Mouse (Mus musculus) midbrain, postnatal 0 days (tissue): Measurements from ENCODE around the gene Cyp4f39. TPM values are rescaled to one million over a fixed set of nuclear protein-coding genes. Genes with fewer than 3 reads are reported as not detected.
"Not testable (repeated sequence)": the region's sequence is repeated elsewhere in the genome, so short reads cannot be mapped to it uniquely, and the experiment has no call there.

ENCODE experiments used
- ATAC-seq: fragments of 200-750 bp; cut with Nextera tagmentation; 2 replicates; pipeline ENCODE4 v1.8.0; 2017; ENCODE audit warnings: moderate number of reproducible peaks, mild to moderate bottlenecking, moderate TSS enrichment, moderate library complexity; ENCODE audit not compliant: low FRiP score
- DNase-seq: peaks from one replicate; pipeline ENCODE4 v3.0.0-alpha.2; 2015; ENCODE audit warnings: low spot score
- H3K27ac ChIP-seq: fragments of 300-500 bp; sonication (generic); 2 replicates; pipeline ENCODE4 v1.5.1; 2014; ENCODE audit warnings: low read depth, mild to moderate bottlenecking, low read length, mixed read lengths
- H3K27me3 ChIP-seq: fragments of 300-500 bp; sonication (generic); 2 replicates; pipeline ENCODE4 v1.6.1; 2014; ENCODE audit warnings: low read length, control low read depth, mixed read lengths; ENCODE audit not compliant: insufficient read depth
- H3K36me3 ChIP-seq: fragments of 300-500 bp; sonication (generic); 2 replicates; pipeline ENCODE4 v1.6.1; 2014; ENCODE audit warnings: low read length, control low read depth, mixed read lengths; ENCODE audit not compliant: insufficient read depth
- H3K4me1 ChIP-seq: fragments of 300-500 bp; sonication (generic); 2 replicates; pipeline ENCODE4 v1.6.1; 2014; ENCODE audit warnings: mild to moderate bottlenecking, control low read depth, antibody characterized with exemption, low read length, mixed read lengths; ENCODE audit not compliant: insufficient read depth
- H3K4me2 ChIP-seq: fragments of 300-500 bp; sonication (generic); 2 replicates; pipeline ENCODE4 v1.6.1; 2014; ENCODE audit warnings: low read depth, mild to moderate bottlenecking, low read length, mixed read lengths; ENCODE audit not compliant: poor library complexity, severe bottlenecking
- H3K4me3 ChIP-seq: fragments of 300-500 bp; sonication (generic); 2 replicates; pipeline ENCODE4 v1.5.1; 2014; ENCODE audit warnings: low read depth, mild to moderate bottlenecking, low read length, moderate library complexity
- H3K9ac ChIP-seq: fragments of 300-500 bp; sonication (generic); replicated peaks from 2 replicates; pipeline ENCODE4 v1.6.1; 2014; ENCODE audit warnings: mild to moderate bottlenecking, low read length, moderate library complexity, mixed read lengths; ENCODE audit not compliant: poor library complexity, severe bottlenecking
- H3K9me3 ChIP-seq: fragments of 300-500 bp; sonication (generic); 2 replicates; pipeline ENCODE4 v1.6.1; 2016; ENCODE audit warnings: low read length, control low read depth
- CTCF ChIP-seq: IDR thresholded peaks from 2 replicates; pipeline ENCODE4 v1.5.1; 2016; ENCODE audit warnings: antibody characterized with exemption, mild to moderate bottlenecking
- WGBS: fragments of 180-500 bp; shearing (Covaris S2); extraction: QIAGEN DNeasy Blood & Tissue Kit; methylation state at CpG from one replicate; pipeline ENCODE4 v1.1.7; 2014; 5-methylcytosine and 5-hydroxymethylcytosine counted together
- polyA plus RNA-seq: library from polyadenylated mRNA; unstranded; fragments of >200 nt; fragmentation: Nextera tagmentation; extraction: Ambion mirVana; gene quantifications from 2 replicates; pipeline ENCODE4 v1.2.1, GENCODE M21; 2015
- total RNA-seq: library from RNA; depleted of rRNA; stranded (reverse); fragments of >200 nt; gene quantifications from 2 replicates; pipeline ENCODE4 v1.2.3, GENCODE M21; 2014

The Cyp4f39 gene
- total and polyA plus RNA-seq, 2 experiments from 2014 or later, result 1.3 TPM

GRCm38 (mm10) chr17:32492349-32492980, 39.9 kb downstream of the Cyp4f39 start:
- Histone ChIP-seq H3K27me3 (no peaks in the 10 kb centered on the region), H3K4me3 (peak overlapping the region; percentile 24; the same call in 1 of the 2 replicates), H3K27ac (no peak overlapping the region), H3K4me1 (no peaks in the 10 kb centered on the region), H3K9ac (no peak overlapping the region), H3K9me3 (no peaks in the 10 kb centered on the region), H3K36me3 (no peaks in the 10 kb centered on the region), H3K4me2 (peak overlapping the region; percentile 48)
- 0 out of 2 replicates have a peak, but pooled peaks have one; percentile 42 for ATAC-seq
- 9% methylated on average over 30 of the region's 30 CpGs for WGBS
- TF ChIP-seq CTCF, result no peak
- peak; percentile 47 for DNase-seq

DNA sequence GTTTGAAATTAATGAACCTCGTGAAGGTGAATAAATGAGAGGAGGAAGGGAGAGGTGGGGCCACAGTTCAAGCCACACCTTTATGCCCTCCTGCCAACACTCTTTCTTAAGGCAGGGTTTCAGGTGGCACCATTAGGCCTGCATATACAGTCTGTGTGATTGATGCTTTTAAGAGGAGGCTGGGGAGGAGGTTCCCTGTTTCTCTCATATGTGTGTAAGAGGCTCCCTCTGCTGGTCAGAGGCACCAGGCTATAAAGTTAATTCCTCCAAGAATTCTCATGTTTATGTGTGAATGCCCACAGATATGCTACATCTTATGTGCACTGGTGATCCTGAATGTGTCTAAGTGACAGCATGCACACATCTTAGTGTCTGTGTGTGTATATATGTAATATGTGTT, 42.1 kb downstream of the Cyp4f39 start:
- Histone ChIP-seq H3K27me3 (no peaks in the 10 kb centered on the region), H3K36me3 (no peaks in the 10 kb centered on the region), H3K27ac (no peak overlapping the region), H3K4me1 (no peaks in the 10 kb centered on the region), H3K4me3 (no peak overlapping the region), H3K9ac (no peak overlapping the region), H3K4me2 (no peak overlapping the region), H3K9me3 (no peaks in the 10 kb centered on the region)
- TF ChIP-seq CTCF, result peak; percentile 96
- 76% methylated on average over 1 of the region's 1 CpGs for WGBS
- peak; percentile 79 for ATAC-seq
- peak; percentile 90 for DNase-seq

DNA sequence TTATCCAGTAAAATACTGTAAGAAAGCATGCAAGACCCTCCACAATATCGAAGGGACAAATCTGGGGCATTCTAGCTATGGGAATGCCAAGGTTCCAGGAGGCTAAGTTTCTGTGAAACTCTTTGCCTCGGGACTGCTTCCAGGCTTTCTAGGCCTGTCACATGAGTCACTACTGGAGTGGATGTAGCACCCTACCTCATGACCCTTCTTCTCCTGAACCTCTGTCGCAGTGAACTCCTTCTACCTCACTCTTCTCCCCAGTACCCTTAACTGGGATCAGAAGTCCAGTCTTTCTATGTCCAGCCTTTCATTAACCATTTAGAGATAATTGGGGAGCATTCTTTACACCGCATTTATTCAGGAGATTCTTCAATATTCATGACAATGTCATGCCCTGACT, 48.0 kb downstream of the Cyp4f39 start:
- not testable (repeated sequence) for H3K36me3 ChIP-seq, H3K4me1 ChIP-seq, ATAC-seq, H3K9me3 ChIP-seq, H3K9ac ChIP-seq, H3K4me3 ChIP-seq, DNase-seq, H3K4me2 ChIP-seq, H3K27ac ChIP-seq, H3K27me3 ChIP-seq
- 89% methylated on average over 4 of the region's 4 CpGs for WGBS

DNA sequence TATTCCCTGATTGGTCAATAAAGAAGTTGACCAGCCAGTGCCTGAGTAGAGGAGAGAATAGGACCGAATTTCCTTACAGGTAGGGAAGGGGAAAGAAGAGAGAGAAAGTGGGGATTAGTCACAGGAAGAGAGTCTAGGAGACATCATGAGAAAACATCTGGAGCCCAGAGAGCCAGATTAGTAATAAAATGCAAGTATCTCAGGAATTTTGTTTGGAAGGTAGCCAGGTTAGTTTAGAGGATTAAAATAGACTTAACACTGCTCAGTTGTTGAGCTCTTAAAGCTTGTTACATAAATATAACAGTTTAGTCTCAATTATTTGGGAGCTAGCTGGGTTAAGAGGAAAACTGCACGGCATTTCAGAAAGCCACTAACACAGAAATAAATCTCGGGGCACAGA, 48.5 kb downstream of the Cyp4f39 start:
- TF ChIP-seq CTCF, result no peak
- H3K27me3 ChIP-seq, result no peaks in the 10 kb centered on the region
- H3K4me2 ChIP-seq, result no peak overlapping the region
- no peak for DNase-seq
- no peak for ATAC-seq
- H3K9me3 ChIP-seq, result no peaks in the 10 kb centered on the region
- WGBS, result 66% methylated on average over 3 of the region's 3 CpGs
- H3K9ac ChIP-seq, result no peak overlapping the region
- peaks cover 8% of the 10 kb centered on the region; the same call in 1 of the 2 replicates for H3K4me1 ChIP-seq
- H3K27ac ChIP-seq, result no peak overlapping the region
- no peaks in the 10 kb centered on the region for H3K36me3 ChIP-seq
- no peak overlapping the region for H3K4me3 ChIP-seq

GRCm38 (mm10) chr17:32503111-32503510, 50.6 kb downstream of the Cyp4f39 start:
- WGBS, result 71% methylated on average over 2 of the region's 2 CpGs
- no peak overlapping the region for H3K27ac ChIP-seq
- H3K27me3 ChIP-seq, result no peaks in the 10 kb centered on the region
- no peaks in the 10 kb centered on the region for H3K9me3 ChIP-seq
- H3K4me2 ChIP-seq, result no peak overlapping the region
- TF ChIP-seq CTCF, result no peak
- H3K9ac ChIP-seq, result no peak overlapping the region
- no peaks in the 10 kb centered on the region for H3K36me3 ChIP-seq
- ATAC-seq (no peak), DNase-seq (no peak)
- peaks cover 13% of the 10 kb centered on the region; the same call in 1 of the 2 replicates for H3K4me1 ChIP-seq
- no peak overlapping the region for H3K4me3 ChIP-seq

- DNase-seq (peak; percentile 63), ATAC-seq (peak; percentile 88)
- no peaks in the 10 kb centered on the region for H3K36me3 ChIP-seq
- TF ChIP-seq CTCF, result no peak
- H3K27ac ChIP-seq, result peak within 1 kb of the TSS; percentile 69
- H3K4me2 ChIP-seq, result peak within 1 kb of the TSS; percentile 71
- H3K27me3 ChIP-seq, result no peaks in the 10 kb centered on the region
- WGBS, result under 1% methylated on average over 30 of the region's 30 CpGs
- H3K9me3 ChIP-seq, result no peaks in the 10 kb centered on the region
- H3K9ac ChIP-seq, result peak within 1 kb of the TSS; percentile 46
- peak within 1 kb of the TSS; percentile 47 for H3K4me3 ChIP-seq
- H3K4me1 ChIP-seq, result peaks cover 13% of the 10 kb centered on the region; the same call in 1 of the 2 replicates
Measured at GRCm38 (mm10) chr17:32505851-32506728, 53.6 kb downstream of the Cyp4f39 start, which contains the start of gene Cyp4f17. TSS of gene Cyp4f17 (plus strand) at chr17:32506050.
